Mouse (Mus musculus) megakaryocyte, embryonic 14.5 days (primary cell): Measurements from ENCODE around the gene Fam47e.

Experiments
- FLI1 ChIP-seq: IDR thresholded peaks from 2 replicates; pipeline ENCODE4 v1.6.1; 2012; ENCODE audit warnings: low read length, inconsistent platforms, mixed read lengths
- GATA1 ChIP-seq: IDR thresholded peaks from 3 replicates; pipeline ENCODE4 v1.6.1; 2012; ENCODE audit warnings: mixed read lengths, low read length, inconsistent platforms, borderline replicate concordance

DNA sequence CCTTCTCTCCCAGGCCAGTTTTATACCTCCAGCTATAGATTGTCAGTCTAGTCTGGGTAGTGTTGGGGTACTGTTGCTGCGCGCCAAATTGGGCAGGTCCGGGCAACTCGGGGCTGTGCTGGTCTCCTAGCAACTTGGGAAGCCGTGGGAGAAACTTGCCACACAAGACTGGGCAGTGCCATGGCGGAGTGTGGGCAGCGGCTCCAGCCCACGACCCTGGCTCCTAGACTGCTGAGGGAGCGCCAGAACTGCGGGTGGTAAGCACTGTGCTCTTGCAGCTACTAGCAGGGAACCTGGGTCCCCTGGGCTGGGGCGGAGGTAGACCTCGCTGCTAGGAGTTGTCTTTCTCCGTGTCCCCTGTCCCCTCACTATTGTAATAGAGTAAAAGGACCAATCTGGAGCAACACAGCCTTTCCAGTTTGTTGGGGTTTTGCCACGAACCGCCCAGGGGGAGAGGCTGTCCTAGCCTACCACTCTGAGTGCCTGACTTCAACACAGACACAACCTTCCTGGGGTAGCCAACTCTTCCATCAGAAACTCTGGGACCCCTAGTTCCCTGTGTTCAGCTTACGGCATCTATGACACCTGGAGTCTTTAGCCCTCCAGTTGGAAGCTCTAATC is at the start of gene Fam47e:
- TF ChIP-seq GATA1 (no peak), FLI1 (no peak)
